Mouse (Mus musculus): ENCODE data around the gene Ip6k3. TPM values are rescaled to one million over a fixed set of nuclear protein-coding genes. Genes with fewer than 3 reads are reported as not detected.
A peak's percentile ranks its signal among the peaks of the same experiment; 100 is the strongest.

Gene Ip6k3
- polyA plus RNA-seq, 1 experiment from 2014 or later, result 0.22 TPM

DNA sequence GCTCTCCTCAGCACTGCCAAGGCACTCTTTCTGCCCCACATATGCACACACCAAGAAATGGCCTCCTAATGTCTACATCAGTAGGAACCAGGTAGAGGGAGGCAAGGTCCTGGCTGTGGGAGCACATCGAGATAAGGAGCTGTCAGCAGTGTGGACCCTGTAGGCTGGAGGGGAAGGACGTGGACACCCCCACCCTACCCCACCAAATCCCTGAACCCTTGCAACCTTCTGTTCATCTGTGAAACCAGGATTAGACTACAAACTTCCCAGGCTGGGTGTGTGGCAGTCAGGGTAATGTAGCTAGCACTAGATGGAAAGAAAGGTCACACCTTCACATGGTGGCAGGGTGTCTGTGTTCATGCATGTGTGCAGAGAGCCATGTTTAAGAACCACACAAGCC lies 44.5 kb downstream of the Ip6k3 start:
- Histone ChIP-seq H3K27me3 (no peaks in the 10 kb centered on the region), H3K9me3 (replicated peaks) (no peaks in the 10 kb centered on the region), H3K4me3 (replicated peaks) (no peak overlapping the region), H3K4me1 (replicated peaks) (peaks cover 49% of the 10 kb centered on the region), H3K36me3 (replicated peaks) (peaks cover 29% of the 10 kb centered on the region; the same call in 1 of the 2 replicates), H3K27ac (replicated peaks) (no peak overlapping the region), H3K9ac (no peak overlapping the region), H3K4me2 (no peak overlapping the region)
- ATAC-seq (ENCODE audit: insufficient read depth), result no peak
- 53% methylated on average over 2 of the region's 2 CpGs for WGBS (ENCODE audit: insufficient replicate concordance)

DNA sequence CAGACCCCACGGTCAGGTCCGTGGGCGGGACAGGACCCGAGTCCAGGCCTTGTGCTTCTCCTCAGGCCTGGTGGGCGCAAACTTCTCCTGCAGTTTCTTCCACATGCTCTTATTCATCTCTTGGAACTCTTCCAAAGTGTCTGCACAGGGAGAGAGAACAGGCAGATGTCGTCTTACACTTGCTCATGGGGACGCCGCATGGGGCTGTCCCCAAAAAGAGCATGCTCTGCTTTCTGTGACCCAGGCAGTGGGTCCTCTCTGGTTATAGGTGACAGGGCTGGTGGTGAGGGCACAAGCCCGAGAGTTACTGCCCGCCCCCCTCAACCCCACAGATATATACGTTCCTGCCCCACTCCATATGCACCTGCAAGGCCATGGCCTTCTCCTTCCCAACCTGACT lies 44.9 kb downstream of the Ip6k3 start:
- no peak overlapping the region for H3K4me3 ChIP-seq (replicated peaks)
- H3K4me1 ChIP-seq (replicated peaks), result peaks cover 49% of the 10 kb centered on the region
- no peak overlapping the region for H3K27ac ChIP-seq (replicated peaks)
- H3K4me2 ChIP-seq, result no peak overlapping the region
- H3K9me3 ChIP-seq (replicated peaks), result no peaks in the 10 kb centered on the region
- H3K36me3 ChIP-seq (replicated peaks), result peaks cover 29% of the 10 kb centered on the region; the same call in 1 of the 2 replicates
- no peaks in the 10 kb centered on the region for H3K27me3 ChIP-seq
- ATAC-seq (ENCODE audit: insufficient read depth), result no peak
- no peak overlapping the region for H3K9ac ChIP-seq
- WGBS (ENCODE audit: insufficient replicate concordance), result 78% methylated on average over 11 of the region's 11 CpGs

GRCm38 (mm10) chr17:27121781-27122180 lies 45.8 kb downstream of the Ip6k3 start:
- peak; percentile 71 for ATAC-seq (ENCODE audit: insufficient read depth)
- H3K4me2 ChIP-seq, result no peak overlapping the region
- H3K27me3 ChIP-seq, result no peaks in the 10 kb centered on the region
- H3K4me3 ChIP-seq (replicated peaks), result no peak overlapping the region
- WGBS (ENCODE audit: insufficient replicate concordance), result 80% methylated on average over 7 of the region's 7 CpGs
- H3K9ac ChIP-seq, result no peak overlapping the region
- peak overlapping the region; percentile 68 for H3K27ac ChIP-seq (replicated peaks)
- peaks cover 47% of the 10 kb centered on the region for H3K4me1 ChIP-seq (replicated peaks)
- H3K36me3 ChIP-seq (replicated peaks), result peaks cover 29% of the 10 kb centered on the region; the same call in 1 of the 2 replicates
- no peaks in the 10 kb centered on the region for H3K9me3 ChIP-seq (replicated peaks)

DNA sequence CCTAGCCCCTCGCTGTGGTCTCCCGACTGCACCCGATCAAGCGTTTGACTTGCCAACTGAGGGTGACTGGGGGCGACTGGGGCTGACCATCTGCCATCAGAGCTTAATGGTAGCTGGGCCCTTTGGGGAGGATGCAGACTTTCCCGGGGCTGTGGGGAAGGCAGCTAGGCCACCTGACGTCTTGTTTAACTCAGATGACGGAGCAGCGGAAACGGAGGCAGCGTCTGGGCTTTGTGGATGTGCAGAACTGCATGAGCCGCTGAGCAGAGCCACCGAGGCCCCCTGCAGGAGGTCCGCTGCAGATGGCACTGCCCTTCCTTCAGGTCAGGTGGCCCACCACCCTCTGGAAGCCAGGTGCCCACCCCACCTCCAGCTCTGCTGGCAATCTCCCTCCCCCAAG lies 46.3 kb downstream of the Ip6k3 start:
- WGBS (ENCODE audit: insufficient replicate concordance), result 71% methylated on average over 14 of the region's 14 CpGs
- Histone ChIP-seq H3K9ac (no peak overlapping the region), H3K4me3 (replicated peaks) (no peak overlapping the region), H3K4me2 (no peak overlapping the region), H3K27ac (replicated peaks) (peak overlapping the region; percentile 68), H3K27me3 (no peaks in the 10 kb centered on the region), H3K36me3 (replicated peaks) (peaks cover 33% of the 10 kb centered on the region), H3K9me3 (replicated peaks) (no peaks in the 10 kb centered on the region), H3K4me1 (replicated peaks) (peaks cover 43% of the 10 kb centered on the region)
- ATAC-seq (ENCODE audit: insufficient read depth), result no peak

DNA sequence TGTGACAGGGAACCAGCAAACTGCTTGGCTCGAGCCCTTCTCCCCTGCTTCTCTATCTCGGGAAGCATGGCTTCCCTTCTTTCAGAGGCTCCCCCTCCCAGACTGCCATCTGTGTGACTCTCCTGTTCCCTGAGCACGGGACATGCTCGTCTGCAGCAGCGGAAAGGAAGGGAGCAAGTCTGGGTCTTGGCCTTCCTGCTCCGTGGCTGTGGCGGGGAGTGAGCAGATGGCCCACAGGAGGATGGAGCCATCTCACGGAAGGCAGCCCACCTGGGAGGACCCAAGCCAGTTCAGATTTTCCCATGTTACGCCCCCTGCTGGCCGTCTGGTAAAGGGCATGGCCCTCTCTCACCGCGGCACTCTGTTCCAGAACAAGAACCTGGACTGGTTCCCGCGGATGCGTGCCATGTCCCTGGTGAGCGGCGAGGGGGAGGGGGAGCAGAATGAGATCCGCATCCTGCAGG lies 47.0 kb downstream of the Ip6k3 start:
- Histone ChIP-seq H3K36me3 (replicated peaks) (peaks cover 34% of the 10 kb centered on the region), H3K9ac (no peak overlapping the region), H3K27ac (replicated peaks) (no peak overlapping the region), H3K4me1 (replicated peaks) (peaks cover 43% of the 10 kb centered on the region), H3K4me3 (replicated peaks) (no peak overlapping the region), H3K4me2 (no peak overlapping the region), H3K27me3 (no peaks in the 10 kb centered on the region), H3K9me3 (replicated peaks) (no peaks in the 10 kb centered on the region)
- ATAC-seq (ENCODE audit: insufficient read depth), result no peak
- 27% methylated on average over 18 of the region's 18 CpGs for WGBS (ENCODE audit: insufficient replicate concordance)

- Histone ChIP-seq H3K4me1 (replicated peaks) (peaks cover 43% of the 10 kb centered on the region), H3K27me3 (no peaks in the 10 kb centered on the region), H3K9ac (no peak overlapping the region), H3K4me3 (replicated peaks) (no peak overlapping the region), H3K36me3 (replicated peaks) (peaks cover 30% of the 10 kb centered on the region), H3K9me3 (replicated peaks) (no peaks in the 10 kb centered on the region), H3K27ac (replicated peaks) (no peak overlapping the region), H3K4me2 (no peak overlapping the region)
- no peak for ATAC-seq (ENCODE audit: insufficient read depth)
- WGBS (ENCODE audit: insufficient replicate concordance), result 64% methylated on average over 8 of the region's 8 CpGs
These were observed 47.6 kb downstream of the Ip6k3 start for GRCm38 (mm10) chr17:27119954-27120353.

DNA sequence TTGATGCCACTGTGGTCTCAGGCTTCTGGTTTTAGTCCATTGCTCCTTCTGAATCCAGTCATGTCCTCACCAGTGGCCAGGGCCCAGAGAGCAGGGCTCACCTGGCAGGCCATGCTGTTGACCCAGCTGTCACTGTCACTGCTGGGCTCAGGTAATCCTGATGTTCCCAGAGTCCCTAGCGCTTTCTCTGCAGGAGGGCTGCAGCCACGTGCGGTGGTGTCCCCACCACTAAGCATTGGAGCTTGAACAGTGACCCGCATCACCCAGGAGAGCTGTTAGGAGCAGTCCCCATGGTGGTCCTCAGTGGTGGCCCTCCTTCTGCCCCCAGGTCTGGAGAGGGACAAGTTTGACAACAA lies 48.1 kb downstream of the Ip6k3 start:
- H3K27ac ChIP-seq (replicated peaks), result no peak overlapping the region
- H3K4me1 ChIP-seq (replicated peaks), result peaks cover 41% of the 10 kb centered on the region
- H3K9ac ChIP-seq, result no peak overlapping the region
- H3K36me3 ChIP-seq (replicated peaks), result peaks cover 30% of the 10 kb centered on the region
- H3K27me3 ChIP-seq, result no peaks in the 10 kb centered on the region
- ATAC-seq (ENCODE audit: insufficient read depth), result no peak
- no peak overlapping the region for H3K4me2 ChIP-seq
- WGBS (ENCODE audit: insufficient replicate concordance), result 76% methylated on average over 4 of the region's 4 CpGs
- H3K9me3 ChIP-seq (replicated peaks), result no peaks in the 10 kb centered on the region
- no peak overlapping the region for H3K4me3 ChIP-seq (replicated peaks)

DNA sequence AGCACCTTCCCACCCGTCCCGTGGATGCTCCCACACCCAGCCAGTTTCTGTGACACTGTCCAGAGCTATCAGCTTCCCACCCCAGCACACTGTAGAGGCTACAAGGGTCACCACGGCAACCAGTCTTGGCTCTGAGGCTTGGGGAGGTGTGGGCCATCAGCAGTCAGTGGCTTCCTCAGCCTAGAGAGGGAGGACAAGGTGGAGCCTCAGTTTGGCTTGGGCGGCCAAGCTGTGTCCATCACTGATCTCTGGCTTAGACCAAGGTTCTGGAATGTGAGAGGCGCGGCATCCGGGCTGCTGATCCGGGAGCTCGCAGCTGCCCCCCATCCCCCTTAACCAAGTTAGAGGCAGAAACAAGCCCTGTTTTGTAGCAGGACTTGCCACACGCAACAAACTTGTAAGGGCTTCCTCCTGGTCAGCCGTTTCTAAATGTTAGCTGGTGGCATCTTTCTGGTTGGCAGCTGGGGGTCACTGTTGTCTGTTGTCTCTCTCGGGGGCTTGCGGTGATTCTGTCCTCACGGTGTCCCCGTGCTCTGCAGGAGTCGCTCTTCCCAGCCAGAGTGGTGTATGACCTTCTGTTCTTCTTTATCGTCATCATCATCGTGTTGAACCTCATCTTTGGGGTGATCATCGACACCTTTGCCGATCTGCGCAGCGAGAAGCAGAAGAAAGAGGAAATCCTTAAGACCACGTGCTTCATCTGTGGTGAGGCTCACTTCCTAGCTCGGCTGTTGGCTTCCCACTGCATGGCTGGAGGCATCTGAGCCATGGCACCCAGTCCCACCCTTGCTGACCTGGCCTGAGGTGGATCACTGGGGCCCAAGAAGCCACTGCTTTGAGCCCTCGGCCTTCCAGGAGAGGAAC lies 48.7 kb downstream of the Ip6k3 start:
- Histone ChIP-seq H3K4me1 (replicated peaks) (peaks cover 35% of the 10 kb centered on the region), H3K4me3 (replicated peaks) (no peak overlapping the region), H3K36me3 (replicated peaks) (peaks cover 26% of the 10 kb centered on the region), H3K9ac (no peak overlapping the region), H3K4me2 (no peak overlapping the region), H3K27ac (replicated peaks) (no peak overlapping the region), H3K9me3 (replicated peaks) (no peaks in the 10 kb centered on the region), H3K27me3 (no peaks in the 10 kb centered on the region)
- 56% methylated on average over 25 of the region's 25 CpGs for WGBS (ENCODE audit: insufficient replicate concordance)
- ATAC-seq (ENCODE audit: insufficient read depth), result no peak

- no peaks in the 10 kb centered on the region for H3K27me3 ChIP-seq
- no peaks in the 10 kb centered on the region for H3K9me3 ChIP-seq (replicated peaks)
- H3K9ac ChIP-seq, result no peak overlapping the region
- no peaks in the 10 kb centered on the region for H3K36me3 ChIP-seq (replicated peaks)
- no peak for ATAC-seq (ENCODE audit: insufficient read depth)
- no peak overlapping the region for H3K4me3 ChIP-seq (replicated peaks)
- no peaks in the 10 kb centered on the region for H3K4me1 ChIP-seq (replicated peaks)
- H3K4me2 ChIP-seq, result no peak overlapping the region
- no peak overlapping the region for H3K27ac ChIP-seq (replicated peaks)
- WGBS (ENCODE audit: insufficient replicate concordance), result 69% methylated on average over 7 of the region's 7 CpGs
These were observed 57.5 kb downstream of the Ip6k3 start for GRCm38 (mm10) chr17:27110072-27110471.

- Histone ChIP-seq H3K4me2 (no peak overlapping the region), H3K4me3 (replicated peaks) (no peak overlapping the region), H3K4me1 (replicated peaks) (no peaks in the 10 kb centered on the region), H3K36me3 (replicated peaks) (no peaks in the 10 kb centered on the region), H3K27ac (replicated peaks) (no peak overlapping the region), H3K27me3 (no peaks in the 10 kb centered on the region), H3K9ac (no peak overlapping the region), H3K9me3 (replicated peaks) (no peaks in the 10 kb centered on the region)
- WGBS (ENCODE audit: insufficient replicate concordance), result 64% methylated on average over 6 of the region's 6 CpGs
- ATAC-seq (ENCODE audit: insufficient read depth), result no peak
These were observed 59.7 kb downstream of the Ip6k3 start for GRCm38 (mm10) chr17:27107936-27108335.

GRCm38 (mm10) chr17:27106745-27107144 lies 60.9 kb downstream of the Ip6k3 start:
- Histone ChIP-seq H3K4me1 (replicated peaks) (no peaks in the 10 kb centered on the region), H3K27ac (replicated peaks) (no peak overlapping the region), H3K36me3 (replicated peaks) (no peaks in the 10 kb centered on the region), H3K4me3 (replicated peaks) (no peak overlapping the region), H3K27me3 (no peaks in the 10 kb centered on the region), H3K9ac (no peak overlapping the region), H3K4me2 (no peak overlapping the region), H3K9me3 (replicated peaks) (no peaks in the 10 kb centered on the region)
- ATAC-seq (ENCODE audit: insufficient read depth), result no peak
- WGBS (ENCODE audit: insufficient replicate concordance), result 72% methylated on average over 9 of the region's 9 CpGs
